Mouse (Mus musculus) thymus, adult 2 months (tissue): ENCODE results near the gene Bag3. TPM values are rescaled to one million over a fixed set of nuclear protein-coding genes. Genes with fewer than 3 reads are reported as not detected.
"Not testable (repeated sequence)": the region's sequence is repeated elsewhere in the genome, so short reads cannot be mapped to it uniquely, and the experiment has no call there.

Experiments
- DNase-seq: peaks from one replicate; pipeline ENCODE4 v3.0.0; 2021
- H3K27ac ChIP-seq: fragments of 200-500 bp; 2 replicates; pipeline ENCODE4 v1.5.1; 2012; ENCODE audit warnings: low read length, control low read depth; ENCODE audit not compliant: control insufficient read depth, insufficient read depth
- H3K27me3 ChIP-seq: fragments of 200-500 bp; 2 replicates; pipeline ENCODE4 v1.6.1; 2012; ENCODE audit warnings: mild to moderate bottlenecking, low read length, moderate library complexity, mixed read lengths; ENCODE audit not compliant: control insufficient read depth, insufficient read depth
- H3K36me3 ChIP-seq: fragments of 200-500 bp; 2 replicates; pipeline ENCODE4 v1.6.1; 2012; ENCODE audit warnings: mild to moderate bottlenecking, low read length, moderate library complexity; ENCODE audit not compliant: control insufficient read depth, insufficient read depth
- H3K4me1 ChIP-seq: fragments of 200-500 bp; replicated peaks from 2 replicates; pipeline ENCODE4 v1.6.1; 2012; ENCODE audit warnings: low read length; ENCODE audit not compliant: control insufficient read depth, insufficient read depth
- H3K4me3 ChIP-seq: fragments of 200-500 bp; 2 replicates; pipeline ENCODE4 v1.5.1; 2012; ENCODE audit warnings: mild to moderate bottlenecking, low read length, control low read depth, moderate library complexity; ENCODE audit not compliant: control insufficient read depth, insufficient read depth
- CTCF ChIP-seq: fragments of 200-500 bp; IDR thresholded peaks from 2 replicates; pipeline ENCODE4 v1.5.1; 2012; ENCODE audit warnings: mild to moderate bottlenecking, control low read depth, low read length, moderate library complexity, borderline replicate concordance; ENCODE audit not compliant: control insufficient read depth, poor library complexity, insufficient read depth; ENCODE audit errors: extremely low read depth
- POLR2A ChIP-seq: fragments of 200-500 bp; IDR thresholded peaks from 2 replicates; pipeline ENCODE4 v1.6.1; 2012; ENCODE audit warnings: mild to moderate bottlenecking, low read length, control low read depth, moderate library complexity; ENCODE audit not compliant: control insufficient read depth, poor library complexity, insufficient read depth; ENCODE audit errors: extremely low read depth
- WGBS: fragments of 180-500 bp; shearing (Covaris S2); methylation state at CpG from one replicate; pipeline ENCODE4 v1.1.7; 2018; 5-methylcytosine and 5-hydroxymethylcytosine counted together
- polyA plus RNA-seq: library from polyadenylated mRNA; depleted of rRNA; stranded (reverse); fragments of >200 nt; gene quantifications from 2 replicates; pipeline ENCODE4 v1.2.3, GENCODE M21; 2012

Gene Bag3
- polyA plus RNA-seq, 1 experiment, result 19.1 TPM

- Histone ChIP-seq H3K4me1 (no peaks in the 10 kb centered on the region), H3K36me3 (no peaks in the 10 kb centered on the region), H3K27me3 (no peaks in the 10 kb centered on the region), H3K27ac (no peak overlapping the region), H3K4me3 (no peak overlapping the region)
- no peak for DNase-seq
- WGBS, result 33% methylated on average over 3 of the region's 3 CpGs
- no peak for TF ChIP-seq POLR2A
- no peak for TF ChIP-seq CTCF
These were observed 29.8 kb downstream of the Bag3 start for GRCm38 (mm10) chr7:128553105-128553705.

GRCm38 (mm10) chr7:128554502-128554901 is 31.1 kb downstream of the Bag3 start:
- 75% methylated on average over 6 of the region's 6 CpGs for WGBS

GRCm38 (mm10) chr7:128555141-128555750 is 31.8 kb downstream of the Bag3 start:
- TF ChIP-seq CTCF, result no peak
- TF ChIP-seq POLR2A, result no peak
- no peak for DNase-seq
- WGBS, result 91% methylated on average over 5 of the region's 5 CpGs
- no peaks in the 10 kb centered on the region for H3K4me1 ChIP-seq
- no peaks in the 10 kb centered on the region for H3K27me3 ChIP-seq
- H3K36me3 ChIP-seq, result no peaks in the 10 kb centered on the region
- H3K27ac ChIP-seq, result no peak overlapping the region
- H3K4me3 ChIP-seq, result no peak overlapping the region

More at GRCm38 (mm10) chr7:128554502-128554901, 31.1 kb downstream of the Bag3 start:
- Histone ChIP-seq H3K27me3 (no peaks in the 10 kb centered on the region), H3K4me3 (no peak overlapping the region), H3K27ac (no peak overlapping the region), H3K36me3 (no peaks in the 10 kb centered on the region), H3K4me1 (no peaks in the 10 kb centered on the region)
- DNase-seq, result no peak
- TF ChIP-seq CTCF, result no peak
- no peak for TF ChIP-seq POLR2A

- Histone ChIP-seq H3K36me3 (no peaks in the 10 kb centered on the region), H3K27ac (no peak overlapping the region), H3K4me1 (no peaks in the 10 kb centered on the region), H3K27me3 (no peaks in the 10 kb centered on the region), H3K4me3 (no peak overlapping the region)
- whole genome bisulfite sequencing, result 89% methylated on average over 1 of the region's 1 CpGs
- TF ChIP-seq CTCF (no peak), POLR2A (no peak)
- no peak for DNase-seq
These were observed 33.6 kb downstream of the Bag3 start for GRCm38 (mm10) chr7:128556923-128557430.

- H3K4me3 ChIP-seq, result no peak overlapping the region
- WGBS, result 49% methylated on average over 4 of the region's 4 CpGs
- H3K27ac ChIP-seq, result no peak overlapping the region
- H3K27me3 ChIP-seq, result no peaks in the 10 kb centered on the region
- no peak for TF ChIP-seq POLR2A
- TF ChIP-seq CTCF, result peak; percentile 29; the same call in 1 of the 2 replicates
- H3K4me1 ChIP-seq, result no peaks in the 10 kb centered on the region
- H3K36me3 ChIP-seq, result no peaks in the 10 kb centered on the region
- DNase-seq, result peak; percentile 40
These were observed 40.0 kb downstream of the Bag3 start for GRCm38 (mm10) chr7:128563373-128563772.

- TF ChIP-seq POLR2A (no peak), CTCF (no peak)
- DNase-seq, result no peak
- H3K36me3 ChIP-seq, result no peaks in the 10 kb centered on the region
- 86% methylated on average over 7 of the region's 7 CpGs for WGBS
- H3K27ac ChIP-seq, result no peak overlapping the region
- no peak overlapping the region for H3K4me3 ChIP-seq
- 0 out of 2 replicates have a peak, but pooled peaks cover 2% of the 10 kb centered on the region for H3K4me1 ChIP-seq
- H3K27me3 ChIP-seq, result no peaks in the 10 kb centered on the region
These were observed 42.9 kb downstream of the Bag3 start for GRCm38 (mm10) chr7:128566311-128566710.

- Histone ChIP-seq H3K36me3 (no peaks in the 10 kb centered on the region), H3K27ac (no peak overlapping the region), H3K27me3 (no peaks in the 10 kb centered on the region), H3K4me1 (0 out of 2 replicates have a peak, but pooled peaks cover 2% of the 10 kb centered on the region), H3K4me3 (no peak overlapping the region)
- TF ChIP-seq CTCF (no peak), POLR2A (no peak)
- WGBS, result 98% methylated on average over 8 of the region's 8 CpGs
- DNase-seq, result no peak
These were observed 44.3 kb downstream of the Bag3 start for GRCm38 (mm10) chr7:128567561-128568244.

- not testable (repeated sequence) for H3K27me3 ChIP-seq, H3K27ac ChIP-seq, H3K4me3 ChIP-seq, H3K36me3 ChIP-seq, DNase-seq, H3K4me1 ChIP-seq
- WGBS, result 97% methylated on average over 2 of the region's 2 CpGs
These were observed 46.0 kb downstream of the Bag3 start for GRCm38 (mm10) chr7:128569429-128569828.
